Mouse (Mus musculus): Measurements from ENCODE around the gene Chrna9.

Gene Chrna9

DNA sequence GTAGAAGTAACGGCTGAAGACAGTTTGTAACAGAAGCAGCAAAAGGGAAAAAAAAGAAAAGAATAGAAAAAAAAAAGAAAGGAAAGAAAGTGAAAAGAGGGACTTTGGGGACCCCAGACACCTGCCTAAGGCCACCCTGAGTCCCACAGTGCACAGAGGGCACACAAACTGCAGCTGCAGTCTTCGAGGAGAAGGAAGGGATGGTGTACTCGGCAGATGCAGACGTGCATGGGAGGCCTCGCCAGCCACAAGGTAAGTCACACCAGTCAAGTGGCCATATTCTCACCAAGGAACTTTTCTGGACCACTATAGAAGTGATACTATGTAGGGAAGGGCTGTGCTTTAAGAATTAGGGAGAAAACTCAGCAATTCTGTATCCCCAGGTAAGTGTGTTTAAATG lies at the start of gene Chrna9:
Gene Chrna9 (plus strand): TSS at position 139 of the 400 bp plus-strand sequence.
- DNase-seq: no peak

DNA sequence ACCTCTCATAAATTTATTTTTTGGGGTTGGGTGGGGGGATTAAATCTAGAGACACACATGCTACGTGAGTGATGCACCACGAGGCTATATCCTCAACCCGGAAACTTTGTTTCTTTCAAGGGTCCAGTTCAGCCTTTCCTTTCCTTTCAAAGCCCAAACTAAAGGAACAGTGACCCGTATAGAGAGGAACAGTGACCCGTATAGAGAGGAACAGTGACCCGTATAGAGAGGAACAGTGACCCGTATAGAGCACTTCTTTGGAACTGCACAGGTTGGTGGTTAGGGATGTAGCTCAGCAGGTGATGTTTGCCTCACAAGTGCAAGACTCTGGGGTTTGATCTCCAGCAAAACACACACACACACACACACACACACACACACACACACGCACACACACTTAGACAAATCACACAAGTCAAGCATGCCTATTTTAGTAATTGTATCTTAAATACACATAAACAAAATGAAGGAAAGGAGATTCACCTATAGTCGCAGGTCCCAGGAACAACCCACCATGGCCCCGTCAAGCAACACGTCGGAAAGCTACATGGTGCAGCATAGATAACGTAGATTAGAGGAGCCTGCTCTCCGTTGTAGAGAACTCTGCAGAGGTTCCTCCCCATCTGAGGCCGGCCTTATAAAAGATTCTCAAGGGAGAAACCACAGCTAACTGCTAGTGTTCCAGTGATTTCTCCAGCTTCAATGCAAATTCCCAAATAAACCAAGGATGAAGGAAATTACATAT lies 48.9 kb upstream of the Chrna9 start:
- DNase-seq: no peak

DNA sequence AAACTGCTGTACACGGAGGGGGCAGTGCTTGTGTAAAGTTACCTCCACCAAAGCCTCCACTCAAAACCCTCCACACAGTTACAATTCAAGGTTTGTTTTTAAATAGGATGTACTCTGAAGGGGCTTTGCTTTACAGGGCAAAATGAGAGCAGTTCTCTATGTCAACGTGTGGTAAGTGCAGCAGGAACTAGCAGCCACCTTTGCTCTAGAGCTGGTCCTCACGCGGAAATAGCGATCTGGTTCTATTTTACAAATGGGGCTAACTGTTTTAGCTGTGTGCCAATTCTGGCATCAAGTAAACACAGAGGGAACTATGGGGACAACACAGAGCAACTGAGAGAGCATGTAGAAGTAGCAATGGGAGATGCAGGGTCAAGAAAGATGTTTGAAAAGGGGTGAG lies 46.6 kb upstream of the Chrna9 start:
- no peak for DNase-seq

DNA sequence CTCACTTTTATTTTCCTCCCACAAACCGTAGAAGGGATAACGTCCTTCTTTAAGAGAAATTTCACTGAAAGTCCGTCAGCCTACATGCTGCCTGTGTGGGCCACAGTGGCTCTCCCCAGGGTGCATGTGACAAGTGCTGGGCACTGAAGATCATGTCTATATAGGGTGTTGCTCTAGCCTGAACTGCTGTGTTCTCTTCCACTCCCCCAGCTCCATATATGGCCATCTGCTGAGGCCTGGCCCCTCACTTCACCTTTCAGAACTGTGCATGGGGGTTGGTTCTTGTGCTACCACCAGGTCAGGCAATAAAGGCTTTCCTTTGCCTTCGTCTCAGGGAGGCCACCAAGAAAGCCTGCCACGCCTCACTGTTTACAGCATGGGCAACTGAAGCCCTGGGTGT lies 45.7 kb upstream of the Chrna9 start:
- DNase-seq: no peak

DNA sequence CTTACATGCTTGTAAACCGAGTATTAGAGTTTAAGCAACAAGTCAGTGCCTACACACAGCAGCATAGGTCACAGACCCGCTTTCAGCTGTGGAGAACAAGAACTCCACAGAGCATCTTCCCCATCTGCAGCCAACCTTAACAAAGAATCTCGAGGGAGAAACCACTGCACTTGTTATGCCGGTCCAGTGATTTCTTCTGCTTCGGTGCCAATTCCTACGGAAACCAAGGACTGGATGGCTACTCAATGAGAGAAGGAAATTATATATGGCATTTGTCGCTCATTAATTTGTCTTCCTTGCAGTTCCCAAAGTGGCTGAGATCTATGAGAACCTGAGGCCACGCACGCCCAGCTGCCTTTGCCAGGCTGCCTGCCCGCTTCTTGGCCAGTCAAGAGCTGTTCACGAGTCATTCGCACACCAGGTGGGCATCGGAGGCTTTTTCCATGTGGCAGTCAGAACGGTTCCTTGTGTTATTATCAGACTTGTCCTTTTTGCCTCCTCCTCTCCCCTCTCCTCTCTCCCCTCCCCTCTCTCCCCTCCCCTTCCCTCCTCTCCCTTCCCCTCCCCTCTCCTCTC lies 43.4 kb upstream of the Chrna9 start:
- no peak for DNase-seq

DNA sequence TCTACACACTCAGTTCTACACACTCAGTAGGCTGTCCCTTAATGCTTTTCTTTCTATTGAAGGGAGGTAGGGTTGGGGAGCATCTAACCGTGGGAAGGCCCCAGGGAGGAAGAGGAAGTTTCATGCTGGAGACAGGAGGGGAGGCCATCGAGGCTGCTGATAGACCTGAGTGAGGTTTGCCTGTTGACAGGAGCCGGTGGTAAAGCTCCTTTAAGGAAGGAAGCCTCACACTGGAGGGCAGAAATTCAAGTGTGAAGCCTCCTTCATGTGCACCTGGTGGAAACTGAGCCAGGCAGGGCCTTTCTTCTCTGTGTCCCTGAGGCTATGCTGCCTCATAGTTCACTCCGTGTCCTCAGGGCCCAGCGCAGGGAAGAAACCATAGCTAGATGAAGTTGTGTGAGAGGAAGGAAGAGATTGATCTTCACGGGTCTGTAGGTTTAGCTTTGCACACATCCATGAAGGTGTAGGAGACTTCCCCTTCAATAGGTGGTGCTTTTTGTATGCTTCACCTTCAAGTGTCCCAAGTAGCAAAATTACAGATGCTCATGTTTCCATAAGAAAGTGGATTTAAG lies 39.5 kb upstream of the Chrna9 start:
- no peak for DNase-seq

DNA sequence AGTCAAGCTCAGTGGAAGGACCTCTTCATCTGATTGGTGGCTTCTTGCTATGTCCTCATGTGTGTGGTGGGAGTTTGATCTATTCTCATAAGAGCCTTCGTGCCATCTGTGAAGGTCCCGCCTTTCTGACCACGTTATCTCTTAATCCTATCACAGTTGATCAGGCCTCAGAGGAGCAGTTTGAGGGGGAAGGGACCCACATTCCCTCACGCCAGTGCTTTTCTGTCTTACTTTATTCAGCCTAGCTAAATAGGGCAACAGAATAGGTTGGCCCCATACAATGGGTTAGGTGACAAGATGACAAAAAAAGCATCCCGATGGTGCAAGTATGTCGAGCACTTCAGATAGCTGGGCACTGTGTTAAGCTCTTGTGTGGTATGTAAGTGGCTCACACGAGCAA lies 39.0 kb upstream of the Chrna9 start:
- DNase-seq: no peak

DNA sequence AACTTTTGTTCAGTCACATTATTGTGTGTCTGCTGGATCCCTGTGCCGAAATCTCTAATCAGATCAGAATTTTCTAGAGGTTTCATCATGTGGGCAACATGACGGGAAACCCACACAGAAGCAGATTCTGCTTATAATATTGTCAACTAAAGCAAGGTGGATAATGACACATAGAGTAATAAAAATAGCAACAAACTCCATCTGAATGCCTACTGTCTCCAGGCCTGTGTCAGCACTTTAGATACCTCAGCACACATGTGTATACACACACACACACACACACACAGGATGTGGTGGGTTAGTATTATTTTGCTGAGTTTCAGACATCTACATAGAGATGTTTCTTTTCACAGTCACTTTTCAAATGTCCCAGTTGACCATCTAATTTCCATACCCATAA lies 37.0 kb upstream of the Chrna9 start:
- no peak for DNase-seq

DNA sequence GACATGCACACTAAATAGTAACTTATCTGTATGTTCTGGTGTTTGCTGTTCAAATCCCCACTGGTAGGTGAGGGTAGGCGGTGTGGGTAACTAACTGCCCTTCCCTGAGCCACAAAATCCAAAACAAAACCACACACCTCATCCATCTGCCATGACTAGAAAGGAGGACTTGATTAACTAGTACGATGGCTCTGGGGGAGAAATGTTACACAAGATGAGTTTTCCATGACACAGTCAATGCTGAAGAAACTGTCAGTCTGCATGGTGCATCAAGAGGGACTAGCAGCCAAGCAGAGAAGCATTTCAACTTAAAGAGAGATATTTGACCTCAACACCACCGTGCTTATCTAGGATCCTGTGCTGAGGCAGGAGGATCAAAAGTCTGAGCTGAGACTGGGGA lies 36.0 kb upstream of the Chrna9 start:
- DNase-seq: no peak

DNA sequence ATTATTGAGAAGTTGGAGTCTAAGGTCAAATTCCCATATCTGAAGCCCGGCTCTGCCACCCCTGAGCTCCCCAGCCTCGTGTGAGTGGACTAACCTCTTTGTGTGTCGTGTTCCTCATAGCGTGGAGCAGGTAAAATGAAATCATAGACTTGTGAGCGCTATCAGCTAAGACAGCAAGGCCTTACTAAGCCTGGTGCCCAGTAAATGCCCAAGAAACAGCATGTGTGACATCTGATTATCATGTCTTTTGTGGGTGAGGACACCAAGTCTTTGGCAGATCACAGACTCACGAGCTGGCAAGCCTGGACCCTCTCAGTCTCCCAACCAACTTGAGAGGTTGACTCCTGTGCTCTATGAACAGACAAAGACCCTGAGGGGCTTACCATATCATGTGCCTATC lies 34.6 kb upstream of the Chrna9 start:
- DNase-seq: no peak

DNA sequence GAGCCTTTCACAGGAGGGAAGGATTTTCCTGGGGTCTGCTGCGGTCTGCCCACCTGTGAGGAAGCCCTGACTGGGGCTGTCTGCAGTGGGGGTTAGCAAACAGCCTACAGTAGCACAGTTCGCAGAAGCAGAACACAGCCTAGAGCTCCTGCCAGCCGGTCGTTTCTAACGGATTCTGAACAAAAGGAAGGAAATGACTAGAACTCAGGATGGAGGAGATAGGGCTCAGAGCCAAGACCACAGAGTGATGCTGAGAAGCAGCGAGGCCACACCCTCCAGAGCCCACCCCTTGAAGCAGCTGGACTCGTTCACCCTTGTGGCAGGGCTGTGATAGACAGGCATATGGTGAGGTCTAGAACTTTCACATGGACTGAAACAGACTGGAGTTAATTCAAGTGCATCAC lies 33.9 kb upstream of the Chrna9 start:
- no peak for DNase-seq

DNA sequence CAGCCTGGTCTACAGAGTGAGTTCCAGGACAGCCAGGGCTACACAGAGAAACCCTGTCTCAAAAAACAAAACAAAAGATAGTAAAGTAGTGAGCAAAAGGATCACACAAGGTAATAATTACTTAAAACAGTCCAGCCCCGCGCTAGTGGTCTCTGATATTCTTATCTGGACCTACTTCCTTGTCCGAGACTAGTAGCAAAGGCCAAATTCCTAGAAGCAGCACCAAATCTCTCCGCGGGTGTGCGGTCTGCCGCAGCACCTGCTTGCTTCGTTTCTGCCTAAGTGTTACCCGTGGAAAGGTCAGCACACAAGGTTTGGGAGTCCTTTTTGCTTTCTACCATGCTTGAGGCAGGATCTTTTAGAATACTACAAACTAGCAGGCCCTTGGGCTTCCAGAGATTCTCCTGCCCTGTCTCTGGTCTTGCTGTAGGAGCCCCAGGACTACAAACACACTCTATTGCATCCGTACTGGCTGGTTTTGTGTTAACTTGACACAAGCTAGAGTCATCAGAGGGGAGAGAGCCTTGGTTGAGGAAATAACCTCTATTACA lies 32.8 kb upstream of the Chrna9 start:
- no peak for DNase-seq

DNA sequence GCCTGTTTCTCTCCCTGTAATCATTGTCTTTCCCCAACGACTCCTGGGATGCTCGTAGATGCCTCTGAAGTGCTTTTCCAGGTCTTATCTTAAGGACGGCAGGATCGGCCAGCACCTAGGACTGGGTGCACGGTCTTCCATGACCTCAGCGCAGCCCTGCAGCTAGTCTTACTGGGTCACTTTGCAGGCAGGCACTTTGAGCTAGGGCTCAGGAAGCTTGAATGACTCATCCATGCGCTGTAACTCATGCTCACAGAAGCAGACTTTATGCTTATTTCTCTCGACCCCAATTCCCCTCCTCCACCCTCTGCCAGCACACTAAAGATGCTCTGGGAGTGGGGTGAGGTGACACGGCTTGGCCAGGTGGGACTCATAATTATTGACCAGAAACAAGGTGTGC lies 31.9 kb upstream of the Chrna9 start:
- no peak for DNase-seq

DNA sequence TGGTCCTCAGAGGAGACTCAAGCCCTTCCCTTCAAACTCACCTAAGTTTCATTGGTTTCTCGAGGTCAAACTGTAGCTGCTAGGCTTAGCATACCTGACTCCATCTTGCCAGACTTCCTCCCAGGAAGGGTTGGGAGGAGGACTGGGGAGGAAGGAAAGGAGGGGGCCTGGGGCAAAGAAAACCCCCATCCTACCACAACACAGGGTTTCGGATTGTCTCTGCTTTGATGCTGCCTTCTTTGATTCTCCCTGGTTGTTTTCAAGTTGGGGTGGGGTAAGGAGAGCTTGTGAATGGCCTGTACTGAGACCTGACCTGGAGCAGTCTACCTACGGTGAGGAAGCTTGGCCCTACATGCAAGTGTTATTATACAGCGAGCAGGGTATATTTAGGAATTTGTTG lies 30.2 kb upstream of the Chrna9 start:
- no peak for DNase-seq

DNA sequence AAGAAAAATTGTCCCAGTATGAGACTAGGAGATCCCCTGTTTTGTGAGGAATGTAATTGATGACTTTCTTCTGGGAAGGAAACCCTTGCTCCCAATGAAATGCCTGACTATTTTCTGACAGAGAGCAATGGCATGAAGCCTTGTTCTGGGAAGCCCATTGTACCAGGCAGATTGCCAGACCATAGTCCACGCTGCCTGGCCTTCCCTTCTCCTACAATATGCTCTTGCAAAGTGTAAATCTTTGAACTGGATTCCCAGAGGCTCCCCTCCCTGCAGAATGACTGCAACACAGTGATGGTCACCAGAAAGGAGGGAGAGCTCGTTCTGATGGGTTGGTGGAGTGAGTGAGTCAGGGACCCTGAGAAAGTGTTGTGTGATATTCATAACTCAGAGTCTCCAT lies 26.0 kb upstream of the Chrna9 start:
- no peak for DNase-seq

DNA sequence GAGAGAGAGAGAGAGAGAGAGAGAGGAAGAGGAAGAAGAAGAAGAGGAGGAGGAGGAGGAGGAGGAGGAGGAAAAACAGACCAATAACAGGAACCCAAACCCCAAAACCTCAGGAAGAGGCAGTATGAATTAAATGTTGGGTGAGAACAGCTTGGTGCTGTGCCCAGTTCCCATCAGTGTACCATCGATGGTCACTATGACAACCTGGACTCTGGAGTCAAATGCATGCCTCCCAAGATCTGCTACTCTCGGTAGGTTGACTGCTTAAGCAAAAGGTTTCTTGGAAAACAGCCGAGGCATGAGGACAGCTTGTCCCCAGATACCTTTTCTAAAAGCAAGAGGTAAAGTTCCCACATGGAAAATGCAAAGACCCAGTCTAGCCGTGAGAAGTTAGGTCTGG lies 25.4 kb upstream of the Chrna9 start:
- DNase-seq: no peak

DNA sequence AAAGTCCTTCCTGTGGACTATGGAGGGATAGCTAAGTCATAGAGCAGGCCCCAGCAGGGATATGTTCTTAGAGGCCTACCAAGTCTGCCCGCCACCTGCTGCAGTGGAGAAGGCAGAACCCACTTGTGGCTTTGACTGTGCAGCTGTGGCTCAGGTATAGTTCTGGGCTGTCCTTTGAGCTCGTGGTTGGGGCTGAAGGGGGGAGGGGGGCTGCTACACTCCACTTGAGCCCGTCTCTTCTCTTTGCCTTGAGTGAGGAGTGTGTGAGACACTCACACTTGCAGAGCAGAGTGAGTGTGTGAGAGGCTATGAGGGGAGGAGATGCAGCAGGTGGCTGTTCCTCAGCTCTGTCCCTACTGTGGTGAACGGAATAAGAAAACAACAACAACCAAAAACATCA lies 24.3 kb upstream of the Chrna9 start:
- DNase-seq: no peak

DNA sequence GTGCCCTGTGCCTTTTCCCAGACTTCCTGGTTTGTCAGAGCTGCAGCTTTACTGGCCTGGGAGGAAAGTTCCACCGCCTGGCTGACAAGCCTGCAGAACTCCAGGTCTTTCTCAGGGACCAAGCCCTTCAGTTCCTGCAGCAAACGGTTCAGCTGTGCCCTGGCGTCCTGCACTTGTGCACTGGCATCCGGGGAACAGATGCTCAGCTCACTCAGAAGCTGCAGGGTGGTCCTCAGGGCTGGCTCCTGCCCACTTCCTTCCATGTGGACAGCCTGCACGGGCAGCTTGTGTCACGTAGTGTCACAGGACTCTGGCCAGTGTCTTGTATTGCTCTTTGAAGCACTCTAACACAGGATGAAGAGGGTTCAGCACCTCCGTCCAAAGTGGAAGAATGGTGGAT lies 23.0 kb upstream of the Chrna9 start:
- no peak for DNase-seq

DNA sequence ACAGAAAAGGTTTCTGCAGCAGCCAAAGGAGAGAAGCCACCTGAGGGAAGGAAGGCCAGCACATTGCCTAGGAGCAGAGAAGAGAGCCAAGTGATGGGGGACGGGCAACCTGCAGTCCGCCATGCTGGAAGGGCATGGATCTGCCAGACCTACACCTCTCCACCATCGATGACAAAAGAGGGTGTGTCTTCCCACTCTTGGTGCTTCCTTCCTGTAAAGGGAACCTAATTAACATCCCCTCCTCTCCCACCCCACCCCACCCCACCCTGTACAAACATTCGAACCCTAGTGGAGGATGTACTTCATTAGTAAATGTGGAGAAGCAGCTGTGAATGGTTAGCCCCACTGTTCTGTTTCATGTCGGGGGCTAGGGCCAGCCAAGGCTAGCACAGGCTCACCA lies 22.5 kb upstream of the Chrna9 start:
- no peak for DNase-seq

DNA sequence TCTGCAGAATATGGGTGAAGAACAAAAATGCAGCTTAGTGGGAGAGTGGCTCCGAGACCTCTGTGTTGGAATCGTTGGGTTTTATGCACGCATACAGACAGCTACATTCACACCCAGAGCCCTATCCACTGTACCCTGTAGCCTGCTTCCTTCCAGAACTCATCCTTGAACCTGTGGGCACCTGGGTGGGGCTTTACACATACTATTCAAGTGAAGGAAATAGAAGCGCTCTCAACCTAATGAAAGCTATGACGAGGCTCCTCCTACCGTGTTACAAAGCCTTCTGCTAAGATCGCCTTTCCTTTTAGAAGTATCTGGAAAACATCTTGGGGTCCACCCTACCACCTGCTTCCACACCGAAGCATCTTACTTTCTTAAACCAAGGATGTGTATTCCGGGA lies 21.6 kb upstream of the Chrna9 start:
- no peak for DNase-seq

DNA sequence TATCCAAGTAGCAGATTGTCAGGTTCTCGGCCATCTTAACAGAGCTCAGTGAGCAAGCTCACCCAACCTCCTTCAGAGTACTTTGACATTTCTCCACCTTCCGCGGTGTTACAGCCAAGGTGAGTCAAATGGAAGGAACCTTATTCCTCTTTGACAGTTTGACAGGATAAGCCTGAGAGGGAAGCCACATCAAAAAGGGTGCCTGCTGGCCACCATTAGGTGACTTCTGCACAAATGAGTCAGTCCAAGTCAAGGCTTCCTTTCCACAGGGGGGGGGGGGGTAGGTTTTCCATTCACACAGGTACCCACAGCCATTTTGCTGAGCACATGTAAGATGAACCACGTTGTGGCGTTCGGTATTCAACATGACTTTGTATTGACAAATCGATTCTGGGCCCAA lies 20.4 kb upstream of the Chrna9 start:
- DNase-seq: no peak

DNA sequence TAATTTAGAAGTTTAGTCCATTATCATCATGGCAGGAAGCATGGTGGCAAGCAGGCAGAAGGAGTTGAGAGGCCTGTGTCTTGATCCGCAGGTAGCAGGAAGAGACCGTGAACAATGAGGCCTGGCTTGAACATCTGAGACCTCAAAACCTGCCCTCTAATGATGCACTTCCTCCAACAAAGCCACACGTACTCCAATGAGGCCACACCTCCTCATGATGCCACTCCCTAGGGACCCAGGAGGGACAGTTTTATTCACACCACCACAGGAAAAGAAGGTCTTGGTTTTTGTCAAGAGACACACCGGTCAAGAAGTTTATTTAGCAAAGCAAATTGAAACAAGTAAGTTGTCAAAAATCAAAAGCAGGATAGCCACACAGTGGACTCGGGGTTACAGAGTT lies 17.8 kb upstream of the Chrna9 start:
- no peak for DNase-seq

DNA sequence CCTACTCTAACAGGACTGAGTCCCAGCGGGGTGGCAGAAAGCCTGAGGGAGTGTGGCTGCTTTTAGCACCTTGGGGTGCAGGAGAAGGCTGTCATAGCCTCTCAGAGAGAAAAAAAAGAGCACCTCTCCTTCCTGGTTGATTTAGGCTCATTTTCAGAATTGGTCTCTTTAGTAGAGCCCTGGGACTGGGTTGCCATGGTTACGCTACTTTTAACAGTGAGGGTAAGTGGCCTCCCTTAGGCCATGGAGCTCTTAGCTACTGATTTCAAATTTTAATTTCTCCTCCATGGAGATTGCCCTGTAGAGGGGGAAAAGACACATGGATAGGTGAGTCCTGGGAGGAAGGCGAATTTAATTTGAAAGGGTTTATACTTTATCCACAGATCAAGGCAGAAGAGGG lies 16.1 kb upstream of the Chrna9 start:
- DNase-seq: peak; percentile 42

DNA sequence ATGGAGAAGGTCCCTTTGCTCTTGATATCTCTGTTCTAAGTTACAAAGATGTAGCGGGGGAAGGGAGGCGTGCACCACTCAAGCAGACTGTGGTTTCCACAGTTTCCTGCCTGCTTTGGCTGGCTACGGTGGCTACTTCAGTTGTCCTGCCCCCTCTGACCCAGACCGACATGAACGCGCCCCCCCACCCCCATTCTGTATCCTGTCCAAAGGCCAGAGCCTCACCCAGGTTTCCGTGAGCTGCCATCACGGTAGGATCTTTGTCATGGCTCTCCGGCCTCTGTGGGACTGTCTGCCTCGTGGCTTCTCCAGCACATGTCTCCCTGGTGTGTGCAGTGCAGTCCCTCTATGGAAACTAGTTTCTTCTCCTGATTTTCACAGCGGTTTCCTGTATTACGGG lies 15.4 kb upstream of the Chrna9 start:
- no peak for DNase-seq

DNA sequence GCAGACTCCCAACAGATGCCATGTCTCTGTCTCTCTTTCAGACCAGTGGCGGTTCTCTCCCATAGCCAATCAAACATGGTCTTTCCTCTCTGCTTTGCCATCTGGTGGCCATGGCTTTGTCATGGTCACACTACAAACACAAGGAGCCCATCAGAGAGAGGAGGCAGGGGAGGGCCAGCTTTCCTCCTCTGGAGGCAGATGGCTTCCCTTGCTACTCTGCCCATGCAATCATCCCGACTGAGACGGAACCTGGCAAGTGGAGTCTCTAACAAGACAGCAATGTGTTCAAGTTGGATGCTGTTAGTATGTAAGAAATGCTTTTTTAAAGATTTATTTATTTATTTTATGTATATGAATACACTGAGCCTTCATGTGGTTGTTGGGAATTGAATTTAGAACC lies 14.8 kb upstream of the Chrna9 start:
- DNase-seq: no peak

All from embryo, embryonic 11 days (tissue).